Comparison of ENCODE assay signal across 7 mouse cellular contexts in the genomic region with DNA sequence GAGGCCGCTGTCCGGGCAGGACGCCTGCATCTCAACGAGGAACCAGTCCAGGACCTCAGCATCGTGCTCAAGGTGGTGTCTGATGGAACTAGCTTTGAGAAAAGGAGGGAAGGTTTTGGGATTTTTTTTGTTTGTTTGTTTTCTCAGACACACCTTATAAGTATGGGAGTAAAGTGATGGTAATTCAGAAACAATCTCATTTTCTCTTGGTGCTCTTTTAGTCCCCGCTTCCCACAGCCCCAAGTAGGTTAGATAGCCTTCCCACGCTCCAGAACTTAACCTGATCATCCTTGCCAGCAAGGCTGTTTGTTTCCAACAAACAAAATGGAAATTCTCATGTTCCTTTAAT. TPM values are rescaled to one million over a fixed set of nuclear protein-coding genes. Genes with fewer than 3 reads are reported as not detected.
A peak's percentile ranks its signal among the peaks of the same experiment; 100 is the strongest.
DNase-seq lines count a peak whose midpoint lies in the region; ATAC-seq and TF ChIP-seq lines count a peak whose summit lies in the region.

No protein-coding gene starts in this region.

- WGBS in spleen, adult 2 months: 16% methylated on average over 7 of the region's 7 CpGs
- WGBS in forebrain, embryonic 15.5 days: 8% methylated on average over 7 of the region's 7 CpGs
- 8% methylated on average over 7 of the region's 7 CpGs for WGBS in liver, embryonic 13.5 days (ENCODE audit: insufficient replicate concordance)
- WGBS in stomach, postnatal 0 days: 12% methylated on average over 7 of the region's 7 CpGs

- ATAC-seq in forebrain, embryonic 15.5 days (replicated peaks): no peak
- no peak for ATAC-seq in liver, embryonic 13.5 days (ENCODE audit: low read depth)
- ATAC-seq in stomach, postnatal 0 days (ENCODE audit: low FRiP score, low TSS enrichment): no peak

- DNase-seq in spleen, adult 2 months (ENCODE audit: low read depth in 1 of 2, low spot score in 2 of 2): no peak
- DNase-seq in spleen, postnatal 10 days (ENCODE audit: low spot score in 2 of 2): no peak
- DNase-seq in liver, embryonic 13.5 days: no peak
- no peak for DNase-seq in stomach, postnatal 0 days (ENCODE audit: low spot score)
- DNase-seq in thymus, adult 18-20 months: no peak
- DNase-seq in cerebellum, postnatal 10 days: no peak

- no peak for TF ChIP-seq CTCF in spleen, adult 2 months (IDR thresholded peaks at IDR 0.05; ENCODE audit: extremely low read depth, insufficient read depth, insufficient read length, insufficient replicate concordance)
- no peak for TF ChIP-seq CTCF in stomach, postnatal 0 days (IDR thresholded peaks at IDR 0.05; ENCODE audit: low read depth)

- no peaks in the 10 kb centered on the region for H3K27me3 ChIP-seq in spleen, adult 2 months (ENCODE audit: control insufficient read depth, insufficient read depth, low read length)
- no peaks in the 10 kb centered on the region for H3K27me3 ChIP-seq in forebrain, embryonic 15.5 days
- H3K27me3 ChIP-seq in liver, embryonic 13.5 days: no peaks in the 10 kb centered on the region
- no peaks in the 10 kb centered on the region for H3K27me3 ChIP-seq in stomach, postnatal 0 days (ENCODE audit: control insufficient read depth, insufficient read depth, low read length)

- peak overlapping the region; percentile 62; the same call in 1 of the 2 replicates for H3K27ac ChIP-seq in spleen, adult 2 months (ENCODE audit: insufficient read depth, low read length)
- peak overlapping the region; percentile 92 for H3K27ac ChIP-seq in forebrain, embryonic 15.5 days (replicated peaks)
- peak overlapping the region; percentile 85 for H3K27ac ChIP-seq in liver, embryonic 13.5 days
- peak overlapping the region; percentile 81; the same call in 1 of the 2 replicates for H3K27ac ChIP-seq in stomach, postnatal 0 days (replicated peaks)

- H3K4me1 ChIP-seq in spleen, adult 2 months (ENCODE audit: control insufficient read depth, insufficient read depth, insufficient read length): no peaks in the 10 kb centered on the region
- H3K4me1 ChIP-seq in forebrain, embryonic 15.5 days: peaks cover 17% of the 10 kb centered on the region
- H3K4me1 ChIP-seq in liver, embryonic 13.5 days (replicated peaks): peaks cover 29% of the 10 kb centered on the region
- H3K4me1 ChIP-seq in stomach, postnatal 0 days (replicated peaks; ENCODE audit: control insufficient read depth, insufficient read depth): no peaks in the 10 kb centered on the region; the same call in 1 of the 2 replicates

- H3K4me2 ChIP-seq in forebrain, embryonic 15.5 days (replicated peaks): peak overlapping the region; percentile 85
- H3K4me2 ChIP-seq in liver, embryonic 13.5 days: peak overlapping the region; percentile 90
- peak overlapping the region; percentile 83 for H3K4me2 ChIP-seq in stomach, postnatal 0 days (replicated peaks; ENCODE audit: low read depth)

- H3K36me3 ChIP-seq in spleen, adult 2 months (ENCODE audit: control insufficient read depth, insufficient read depth, low read length): no peaks in the 10 kb centered on the region; the same call in 1 of the 2 replicates
- peaks cover 23% of the 10 kb centered on the region for H3K36me3 ChIP-seq in forebrain, embryonic 15.5 days
- peaks cover 32% of the 10 kb centered on the region for H3K36me3 ChIP-seq in liver, embryonic 13.5 days
- H3K36me3 ChIP-seq in stomach, postnatal 0 days (ENCODE audit: control insufficient read depth, insufficient read depth, low read length): peaks cover 8% of the 10 kb centered on the region

- peak overlapping the region; percentile 79 for H3K9ac ChIP-seq in forebrain, embryonic 15.5 days (replicated peaks)
- H3K9ac ChIP-seq in liver, embryonic 13.5 days: peak overlapping the region; percentile 92
- peak overlapping the region; percentile 85 for H3K9ac ChIP-seq in stomach, postnatal 0 days (ENCODE audit: low read length)

- H3K4me3 ChIP-seq in spleen, adult 2 months (ENCODE audit: extremely low read depth, insufficient read depth, insufficient read length): peak overlapping the region; percentile 81
- peak overlapping the region; percentile 84 for H3K4me3 ChIP-seq in forebrain, embryonic 15.5 days
- H3K4me3 ChIP-seq in liver, embryonic 13.5 days (replicated peaks): peak overlapping the region; percentile 98
- H3K4me3 ChIP-seq in stomach, postnatal 0 days (ENCODE audit: low read depth, low read length): peak overlapping the region; percentile 86

- TF ChIP-seq POLR2A in spleen, adult 2 months (IDR thresholded peaks at IDR 0.05; ENCODE audit: low read depth, low read length): no peak

- no peaks in the 10 kb centered on the region for H3K9me3 ChIP-seq in forebrain, embryonic 15.5 days
- no peaks in the 10 kb centered on the region for H3K9me3 ChIP-seq in liver, embryonic 13.5 days (replicated peaks)
- no peaks in the 10 kb centered on the region for H3K9me3 ChIP-seq in stomach, postnatal 0 days (ENCODE audit: control insufficient read depth, low read length)

- no peak for TF ChIP-seq EP300 in stomach, postnatal 0 days (optimal IDR thresholded peaks at IDR 0.05)

RNA-seq across cellular contexts. Expression of a gene that starts 0.8 kb away (rescaled TPM):
- 3.2 and 4.3 TPM in 2 replicates for polyA plus RNA-seq in spleen, adult 2 months (2012; rRNA removed)
- polyA plus RNA-seq in forebrain, embryonic 15.5 days (2015; fragmentation: Nextera tagmentation; extraction: Ambion mirVana): 4.6 and 5.4 TPM in 2 replicates
- 4.5 and 4.8 TPM in 2 replicates for polyA plus RNA-seq in liver, embryonic 13.5 days (2015; fragmentation: Nextera tagmentation; extraction: Ambion mirVana)
- polyA plus RNA-seq in stomach, postnatal 0 days (2015; fragmentation: Nextera tagmentation; extraction: Ambion mirVana): 1.8 and 2.0 TPM in 2 replicates

RNA-seq across cellular contexts. Expression of a gene that starts 6.2 kb away (rescaled TPM):
- 3.9 and 4.0 TPM in 2 replicates for polyA plus RNA-seq in spleen, adult 2 months (2012; rRNA removed)
- 38.3 and 43.3 TPM in 2 replicates for polyA plus RNA-seq in forebrain, embryonic 15.5 days (2015; fragmentation: Nextera tagmentation; extraction: Ambion mirVana)
- 16.0 and 19.3 TPM in 2 replicates for polyA plus RNA-seq in liver, embryonic 13.5 days (2015; fragmentation: Nextera tagmentation; extraction: Ambion mirVana)
- 20.7 and 21.3 TPM in 2 replicates for polyA plus RNA-seq in stomach, postnatal 0 days (2015; fragmentation: Nextera tagmentation; extraction: Ambion mirVana)

RNA-seq across cellular contexts. Expression of a gene that starts 11.5 kb away (rescaled TPM):
- 0.35 and 0.42 TPM in 2 replicates for polyA plus RNA-seq in spleen, adult 2 months (2012; rRNA removed)
- polyA plus RNA-seq in forebrain, embryonic 15.5 days (2015; fragmentation: Nextera tagmentation; extraction: Ambion mirVana): 29.3 and 33.4 TPM in 2 replicates
- 70.0 and 87.7 TPM in 2 replicates for polyA plus RNA-seq in liver, embryonic 13.5 days (2015; fragmentation: Nextera tagmentation; extraction: Ambion mirVana)
- polyA plus RNA-seq in stomach, postnatal 0 days (2015; fragmentation: Nextera tagmentation; extraction: Ambion mirVana): 9.9 and 15.5 TPM in 2 replicates
